Mouse (Mus musculus) erythroblast, embryonic 14.5 days (primary cell): Measurements from ENCODE around the gene Zbtb6.

Experiments
- GATA1 ChIP-seq: IDR thresholded peaks from 2 replicates; pipeline ENCODE4 v1.6.1; 2012; ENCODE audit warnings: low read length, inconsistent platforms, mixed read lengths
- TAL1 ChIP-seq: IDR thresholded peaks from 3 replicates; pipeline ENCODE4 v1.6.1; 2012; ENCODE audit warnings: low read length, inconsistent platforms, mixed read lengths

DNA sequence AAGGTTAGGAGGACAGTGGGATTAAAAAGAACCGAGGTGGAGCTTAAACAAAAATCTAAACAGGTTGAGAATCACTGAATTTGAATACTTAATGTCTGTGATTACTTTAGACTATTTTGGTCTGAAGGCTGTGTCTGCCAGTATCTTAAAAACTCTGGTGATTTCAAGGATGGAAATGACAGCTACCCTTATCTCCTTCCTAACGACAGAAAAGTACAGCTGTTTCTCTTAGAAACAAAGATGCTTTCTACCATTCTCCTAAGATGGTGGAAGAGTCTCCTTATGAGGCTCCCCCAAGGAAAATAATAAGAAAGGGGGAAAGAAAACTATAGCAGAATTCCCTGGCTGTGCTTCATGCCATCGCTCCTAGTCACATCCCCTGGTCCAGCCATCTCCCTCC is 21.1 kb downstream of the Zbtb6 start:
- TF ChIP-seq TAL1 = no peak
- TF ChIP-seq GATA1 = no peak; the same call in 1 of the 2 replicates
